Mouse (Mus musculus) midbrain, embryonic 13.5 days (tissue): ENCODE measurements at regions not wholly inside any gene's neighbourhood (a gene's known extent, or its start where the extent isn't known, plus 50 kb on each side); places are given as distances from the start of the nearest gene placed in this dataset.

Source experiments
- ATAC-seq: fragments of 200-750 bp; cut with Nextera tagmentation; 2 replicates; pipeline ENCODE4 v1.8.0; 2017; ENCODE audit warnings: mild to moderate bottlenecking, moderate TSS enrichment, moderate library complexity
- H3K27ac ChIP-seq: fragments of 300-500 bp; sonication (generic); 2 replicates; pipeline ENCODE4 v1.5.1; 2015; ENCODE audit warnings: inconsistent platforms, mild to moderate bottlenecking, moderate library complexity
- H3K27me3 ChIP-seq: fragments of 300-500 bp; sonication (generic); 2 replicates; pipeline ENCODE4 v1.6.1; 2015; ENCODE audit warnings: mild to moderate bottlenecking, inconsistent platforms
- H3K36me3 ChIP-seq: fragments of 300-500 bp; sonication (generic); 2 replicates; pipeline ENCODE4 v1.6.1; 2015; ENCODE audit warnings: mild to moderate bottlenecking, inconsistent platforms
- H3K4me1 ChIP-seq: fragments of 300-500 bp; sonication (generic); replicated peaks from 2 replicates; pipeline ENCODE4 v1.6.1; 2015; ENCODE audit warnings: inconsistent platforms
- H3K4me2 ChIP-seq: fragments of 300-500 bp; sonication (generic); replicated peaks from 2 replicates; pipeline ENCODE4 v1.6.1; 2015; ENCODE audit warnings: moderate library complexity, mild to moderate bottlenecking, inconsistent platforms
- H3K4me3 ChIP-seq: fragments of 300-500 bp; sonication (generic); replicated peaks from 2 replicates; pipeline ENCODE4 v1.5.1; 2015; ENCODE audit warnings: mild to moderate bottlenecking, inconsistent platforms
- H3K9ac ChIP-seq: fragments of 300-500 bp; sonication (generic); replicated peaks from 2 replicates; pipeline ENCODE4 v1.6.1; 2015; ENCODE audit warnings: mild to moderate bottlenecking, inconsistent platforms
- H3K9me3 ChIP-seq: fragments of 300-500 bp; sonication (generic); 2 replicates; pipeline ENCODE4 v1.6.1; 2016; ENCODE audit warnings: mild to moderate bottlenecking, inconsistent platforms
- WGBS: fragments of 180-500 bp; shearing (Covaris S2); methylation state at CpG from one replicate; pipeline ENCODE4 v1.1.7; 2015; 5-methylcytosine and 5-hydroxymethylcytosine counted together

DNA sequence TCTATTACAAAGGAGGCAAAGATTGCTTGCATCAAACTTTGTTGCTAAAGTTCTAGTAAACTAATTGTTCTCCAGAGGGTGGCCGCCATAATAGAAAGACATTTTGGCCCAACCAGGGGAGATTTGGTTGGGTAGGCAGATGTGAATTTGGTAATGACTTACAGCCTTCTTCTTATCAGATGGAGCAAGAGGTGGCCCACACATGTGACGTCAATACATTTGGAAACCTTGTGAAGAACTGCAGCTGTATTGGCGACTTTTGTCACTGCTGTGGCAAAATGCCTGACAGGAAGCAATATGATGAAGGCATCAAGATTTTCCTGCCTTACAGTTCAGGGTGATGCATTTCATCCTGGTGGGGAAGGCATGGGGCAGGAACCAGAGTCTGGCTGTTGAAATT lies 116.5 kb upstream of the Tgfbr2 start:
- Histone ChIP-seq H3K36me3 (no peaks in the 10 kb centered on the region), H3K4me1 (no peaks in the 10 kb centered on the region), H3K4me3 (no peak overlapping the region), H3K27me3 (no peaks in the 10 kb centered on the region), H3K9me3 (no peaks in the 10 kb centered on the region), H3K9ac (no peak overlapping the region), H3K27ac (no peak overlapping the region), H3K4me2 (no peak overlapping the region)
- WGBS: 88% methylated on average over 3 of the region's 3 CpGs
- no peak for ATAC-seq

GRCm38 (mm10) chr9:116290896-116291295 lies 115.7 kb upstream of the Tgfbr2 start:
- H3K4me1 ChIP-seq: no peaks in the 10 kb centered on the region
- ATAC-seq: no peak
- no peaks in the 10 kb centered on the region for H3K36me3 ChIP-seq
- H3K9ac ChIP-seq: no peak overlapping the region
- H3K9me3 ChIP-seq: no peaks in the 10 kb centered on the region
- H3K4me3 ChIP-seq: no peak overlapping the region
- no peak overlapping the region for H3K4me2 ChIP-seq
- 91% methylated on average over 1 of the region's 1 CpGs for WGBS
- H3K27me3 ChIP-seq: no peaks in the 10 kb centered on the region
- no peak overlapping the region for H3K27ac ChIP-seq

- Histone ChIP-seq H3K4me1 (no peaks in the 10 kb centered on the region), H3K9me3 (no peaks in the 10 kb centered on the region), H3K27ac (peak overlapping the region; percentile 30; the same call in 1 of the 2 replicates), H3K36me3 (no peaks in the 10 kb centered on the region), H3K4me3 (no peak overlapping the region), H3K4me2 (no peak overlapping the region), H3K27me3 (no peaks in the 10 kb centered on the region), H3K9ac (no peak overlapping the region)
- WGBS: 59% methylated on average over 11 of the region's 11 CpGs
- no peak for ATAC-seq
These were observed 110.7 kb upstream of the Tgfbr2 start for GRCm38 (mm10) chr9:116285691-116286431.

- Histone ChIP-seq H3K4me1 (no peaks in the 10 kb centered on the region), H3K9ac (no peak overlapping the region), H3K4me2 (no peak overlapping the region), H3K4me3 (no peak overlapping the region), H3K27me3 (no peaks in the 10 kb centered on the region), H3K36me3 (no peaks in the 10 kb centered on the region), H3K27ac (no peak overlapping the region), H3K9me3 (no peaks in the 10 kb centered on the region)
- 90% methylated on average over 1 of the region's 1 CpGs for WGBS
- ATAC-seq: no peak
These were observed 108.8 kb upstream of the Tgfbr2 start for GRCm38 (mm10) chr9:116283790-116284526.

DNA sequence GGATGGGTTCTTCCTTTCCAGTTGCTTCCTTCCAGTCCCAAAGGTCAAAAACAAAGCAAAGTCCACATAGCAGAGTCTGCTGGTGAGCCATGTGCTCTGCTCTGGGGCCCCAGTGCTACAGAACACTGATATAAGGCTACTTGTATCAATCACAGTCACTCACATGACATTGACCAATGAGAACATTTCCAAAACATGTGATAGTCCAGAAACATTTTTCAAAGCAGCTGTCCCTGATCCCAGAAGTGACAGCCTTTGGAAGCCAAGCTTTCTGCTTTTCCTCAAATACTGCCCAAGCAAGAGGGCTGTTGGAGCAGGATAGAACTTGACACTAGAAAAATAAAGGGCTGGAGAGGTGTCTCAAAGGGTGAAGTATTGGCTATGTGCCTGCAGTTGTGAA lies 106.5 kb upstream of the Tgfbr2 start:
- no peaks in the 10 kb centered on the region for H3K4me1 ChIP-seq
- H3K4me3 ChIP-seq: no peak overlapping the region
- no peak overlapping the region for H3K4me2 ChIP-seq
- H3K9ac ChIP-seq: no peak overlapping the region
- ATAC-seq: no peak
- no peak overlapping the region for H3K27ac ChIP-seq
- H3K36me3 ChIP-seq: no peaks in the 10 kb centered on the region
- no peaks in the 10 kb centered on the region for H3K9me3 ChIP-seq
- H3K27me3 ChIP-seq: no peaks in the 10 kb centered on the region

- H3K27me3 ChIP-seq: no peaks in the 10 kb centered on the region
- ATAC-seq: no peak
- no peaks in the 10 kb centered on the region for H3K9me3 ChIP-seq
- H3K4me2 ChIP-seq: no peak overlapping the region
- no peak overlapping the region for H3K4me3 ChIP-seq
- no peak overlapping the region for H3K27ac ChIP-seq
- H3K9ac ChIP-seq: no peak overlapping the region
- no peaks in the 10 kb centered on the region for H3K4me1 ChIP-seq
- H3K36me3 ChIP-seq: no peaks in the 10 kb centered on the region
- 90% methylated on average over 5 of the region's 5 CpGs for WGBS
These were observed 105.0 kb upstream of the Tgfbr2 start for GRCm38 (mm10) chr9:116280146-116280545.

DNA sequence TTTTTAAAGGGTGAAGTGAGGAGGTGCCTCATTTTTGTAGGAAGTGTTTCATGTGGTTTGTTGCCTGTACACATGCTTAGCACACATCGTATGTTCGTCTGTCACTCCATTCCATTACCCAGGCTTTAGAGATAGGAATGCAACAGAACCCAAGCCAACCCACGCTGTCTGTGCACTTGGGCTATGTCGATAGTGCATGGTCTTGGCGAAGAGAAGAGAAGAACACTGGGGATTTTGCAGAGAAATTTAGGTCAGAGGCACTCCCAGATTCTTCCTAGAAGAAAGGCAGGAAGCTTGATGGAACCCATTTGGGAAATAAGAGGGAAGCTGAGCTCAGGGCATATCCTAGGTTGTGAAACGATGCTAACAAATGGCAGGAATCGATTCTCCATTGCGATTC lies 103.7 kb upstream of the Tgfbr2 start:
- WGBS: 94% methylated on average over 8 of the region's 8 CpGs
- Histone ChIP-seq H3K4me1 (no peaks in the 10 kb centered on the region), H3K27ac (no peak overlapping the region)

DNA sequence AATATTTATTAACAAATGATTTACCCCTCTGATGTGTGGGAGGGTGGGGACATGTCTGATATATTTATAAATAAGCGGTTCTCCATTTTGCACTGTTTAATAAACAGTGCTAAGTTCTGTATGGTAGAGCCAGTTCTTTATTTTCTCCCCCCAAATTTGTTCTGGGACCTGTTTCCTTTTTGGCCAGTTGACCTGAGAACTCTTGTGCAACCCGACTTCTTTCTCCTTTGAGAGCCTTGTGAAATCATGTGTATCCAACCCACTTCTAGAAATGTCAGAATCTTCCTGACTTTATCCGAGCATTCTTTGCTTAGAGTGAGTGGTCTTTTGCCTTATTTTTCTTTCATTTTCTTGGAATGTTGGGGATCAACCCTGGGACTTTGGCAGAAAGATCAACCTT lies 102.6 kb upstream of the Tgfbr2 start:
- H3K4me2 ChIP-seq: no peak overlapping the region
- 88% methylated on average over 3 of the region's 3 CpGs for WGBS
- no peak for ATAC-seq
- no peaks in the 10 kb centered on the region for H3K4me1 ChIP-seq
- no peaks in the 10 kb centered on the region for H3K36me3 ChIP-seq
- no peak overlapping the region for H3K9ac ChIP-seq
- H3K27me3 ChIP-seq: no peaks in the 10 kb centered on the region
- H3K4me3 ChIP-seq: no peak overlapping the region
- no peak overlapping the region for H3K27ac ChIP-seq
- no peaks in the 10 kb centered on the region for H3K9me3 ChIP-seq

More for the DNA sequence above, 103.7 kb upstream of the Tgfbr2 start:
- H3K9me3 ChIP-seq: no peaks in the 10 kb centered on the region
- ATAC-seq: no peak
- H3K9ac ChIP-seq: no peak overlapping the region
- H3K36me3 ChIP-seq: no peaks in the 10 kb centered on the region
- H3K27me3 ChIP-seq: no peaks in the 10 kb centered on the region
- no peak overlapping the region for H3K4me3 ChIP-seq
- no peak overlapping the region for H3K4me2 ChIP-seq

GRCm38 (mm10) chr9:116276141-116276540 lies 101.0 kb upstream of the Tgfbr2 start:
- ATAC-seq: no peak
- Histone ChIP-seq H3K4me1 (no peaks in the 10 kb centered on the region), H3K9ac (no peak overlapping the region), H3K4me3 (no peak overlapping the region), H3K36me3 (no peaks in the 10 kb centered on the region), H3K9me3 (no peaks in the 10 kb centered on the region), H3K27me3 (no peaks in the 10 kb centered on the region), H3K27ac (no peak overlapping the region), H3K4me2 (no peak overlapping the region)
- WGBS: 83% methylated on average over 2 of the region's 2 CpGs

DNA sequence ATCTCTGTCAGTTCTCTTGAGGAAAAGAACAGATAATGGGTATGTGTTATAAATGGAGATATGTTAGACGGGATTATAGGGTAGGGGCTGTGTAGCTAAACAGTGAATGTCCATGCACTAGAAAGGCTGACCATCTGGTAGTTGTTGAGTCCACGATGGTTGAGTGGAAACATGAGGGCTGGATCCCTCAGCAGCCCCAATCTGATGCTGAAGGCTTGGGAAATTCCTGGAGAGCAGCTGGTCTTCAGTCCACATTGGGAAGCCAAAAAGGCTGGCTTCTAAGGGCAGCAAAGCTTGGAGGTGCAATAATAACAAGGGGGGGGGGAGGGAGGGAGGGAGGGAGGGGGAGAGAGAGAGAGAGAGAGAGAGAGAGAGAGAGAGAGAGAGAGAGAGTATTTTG lies 97.3 kb upstream of the Tgfbr2 start:
- ATAC-seq: no peak
- no peaks in the 10 kb centered on the region for H3K4me1 ChIP-seq
- no peaks in the 10 kb centered on the region for H3K27me3 ChIP-seq
- H3K9ac ChIP-seq: no peak overlapping the region
- no peaks in the 10 kb centered on the region for H3K36me3 ChIP-seq
- 87% methylated on average over 2 of the region's 2 CpGs for WGBS
- no peak overlapping the region for H3K4me2 ChIP-seq
- H3K4me3 ChIP-seq: no peak overlapping the region
- no peak overlapping the region for H3K27ac ChIP-seq
- H3K9me3 ChIP-seq: no peaks in the 10 kb centered on the region

DNA sequence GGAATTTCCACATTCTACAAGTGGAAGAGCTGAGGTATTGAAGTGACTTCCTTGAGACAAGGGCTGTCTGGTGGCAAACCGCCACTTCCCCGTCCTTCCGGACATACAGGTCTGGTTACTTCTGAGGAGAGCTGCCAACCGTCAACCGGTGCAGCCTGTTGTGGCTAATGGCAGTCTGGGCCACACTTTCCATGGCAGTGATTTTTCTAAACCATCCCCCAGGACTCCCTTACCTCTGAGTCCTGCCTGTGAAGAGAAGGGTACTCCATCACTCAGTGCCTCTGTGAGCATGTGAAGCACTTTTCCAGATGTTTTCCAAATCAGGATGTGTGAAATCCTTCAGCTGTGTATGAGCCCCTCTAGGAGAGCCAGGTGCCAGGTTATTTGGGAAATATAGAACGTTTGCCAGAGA lies 95.3 kb upstream of the Tgfbr2 start:
- Histone ChIP-seq H3K4me2 (no peak overlapping the region), H3K4me1 (no peaks in the 10 kb centered on the region), H3K9me3 (no peaks in the 10 kb centered on the region), H3K27me3 (no peaks in the 10 kb centered on the region), H3K36me3 (no peaks in the 10 kb centered on the region), H3K9ac (no peak overlapping the region), H3K27ac (no peak overlapping the region), H3K4me3 (no peak overlapping the region)
- no peak for ATAC-seq
- WGBS: 88% methylated on average over 6 of the region's 6 CpGs

DNA sequence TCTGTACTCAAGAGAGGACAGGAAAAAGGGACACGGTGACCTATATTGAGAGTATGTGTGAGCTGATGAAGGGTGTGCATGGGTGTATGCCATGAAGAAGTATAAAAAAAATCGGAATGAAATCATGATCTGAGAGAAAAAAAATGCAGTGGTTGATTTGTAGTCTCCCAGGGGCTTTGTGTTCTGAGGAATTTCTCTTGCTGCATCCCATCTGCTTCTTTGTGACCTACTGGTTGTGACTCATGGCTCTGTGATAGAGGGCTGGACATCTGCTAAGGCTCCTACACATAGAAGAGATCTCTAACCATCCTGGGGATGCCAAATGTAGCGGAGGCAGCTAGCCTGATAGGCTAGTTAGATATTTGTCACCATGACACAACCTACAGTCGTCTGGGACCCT lies 92.3 kb upstream of the Tgfbr2 start:
- H3K4me2 ChIP-seq: no peak overlapping the region
- H3K9ac ChIP-seq: no peak overlapping the region
- H3K36me3 ChIP-seq: no peaks in the 10 kb centered on the region
- WGBS: 85% methylated on average over 4 of the region's 4 CpGs
- ATAC-seq: no peak
- H3K4me3 ChIP-seq: no peak overlapping the region
- no peak overlapping the region for H3K27ac ChIP-seq
- no peaks in the 10 kb centered on the region for H3K27me3 ChIP-seq
- no peaks in the 10 kb centered on the region for H3K9me3 ChIP-seq
- no peaks in the 10 kb centered on the region for H3K4me1 ChIP-seq

DNA sequence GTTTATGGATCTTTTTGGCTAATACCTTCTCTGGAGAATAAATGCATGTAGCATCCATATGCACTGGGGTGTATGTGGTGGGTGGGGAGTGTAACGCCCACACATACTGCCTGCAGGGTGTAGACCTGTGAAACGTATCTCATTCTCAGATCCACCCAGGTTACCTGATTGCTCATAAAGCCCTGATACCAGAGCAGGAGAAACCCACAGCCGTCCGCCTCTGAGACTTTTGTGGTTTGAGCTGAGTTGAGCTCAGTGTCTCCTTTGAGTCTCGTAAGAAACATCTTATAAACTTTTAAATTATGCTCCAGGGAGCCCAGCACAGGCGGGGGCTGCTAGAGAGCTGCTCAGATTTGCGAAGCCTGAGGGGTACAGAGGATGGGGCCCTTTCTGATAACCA lies 88.7 kb upstream of the Tgfbr2 start:
- Histone ChIP-seq H3K27me3 (no peaks in the 10 kb centered on the region), H3K4me1 (no peaks in the 10 kb centered on the region), H3K9ac (no peak overlapping the region), H3K4me2 (no peak overlapping the region), H3K36me3 (no peaks in the 10 kb centered on the region), H3K9me3 (no peaks in the 10 kb centered on the region), H3K27ac (no peak overlapping the region), H3K4me3 (no peak overlapping the region)
- no peak for ATAC-seq
- WGBS: 86% methylated on average over 7 of the region's 7 CpGs
